Mouse (Mus musculus) C2C12 (cell line): ENCODE measurements around the gene Gadd45b.

Experiments
- CTCF ChIP-seq: IDR thresholded peaks from one replicate; pipeline ENCODE4 v1.5.1; 2011; ENCODE audit not compliant: control insufficient read depth, insufficient read depth, insufficient read length
- MYOD1 ChIP-seq: IDR thresholded peaks from one replicate; pipeline ENCODE4 v1.6.1; 2011; ENCODE audit warnings: low read depth; ENCODE audit not compliant: control insufficient read depth, insufficient read length

DNA sequence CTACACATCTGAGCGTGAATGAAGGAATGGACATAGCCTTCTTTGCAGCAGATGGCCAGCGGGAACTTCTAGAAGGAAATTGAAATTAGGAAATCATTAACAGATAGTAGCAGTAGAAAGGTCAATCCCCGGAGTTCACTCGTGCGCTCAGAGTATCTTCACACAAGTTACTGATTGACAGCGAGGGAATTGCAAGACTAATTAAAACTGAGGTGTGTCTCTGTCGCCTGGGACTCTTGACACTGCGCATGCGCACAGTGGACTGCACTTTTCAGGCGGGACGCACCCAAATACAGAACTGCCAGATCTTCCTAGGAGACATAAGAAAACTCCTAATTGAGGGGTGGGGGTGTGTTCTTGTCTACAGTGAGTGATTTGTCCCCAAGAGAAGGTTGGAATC is 45.6 kb downstream of the Gadd45b start:
- TF ChIP-seq CTCF: no peak
- TF ChIP-seq MYOD1: no peak
